Mouse (Mus musculus) heart, postnatal 0 days (tissue): Measurements from ENCODE around the gene Nkx2-3.

Experiments used
- CTCF ChIP-seq: IDR thresholded peaks from 2 replicates; pipeline ENCODE4 v1.5.1; 2016; ENCODE audit warnings: antibody characterized with exemption, control low read depth, low read depth
- EP300 ChIP-seq: IDR thresholded peaks from 2 replicates; pipeline ENCODE4 v1.6.1; 2016; ENCODE audit warnings: antibody characterized with exemption, low read depth

GRCm38 (mm10) chr19:43660774-43661173, 48.6 kb downstream of the Nkx2-3 start:
- no peak for TF ChIP-seq CTCF
- TF ChIP-seq EP300 = no peak
